Mouse (Mus musculus) adipose tissue, adult 10 weeks (tissue): Measurements from ENCODE around the gene S1pr2. TPM values are rescaled to one million over a fixed set of nuclear protein-coding genes. Genes with fewer than 3 reads are reported as not detected.

ENCODE experiments used
- polyA plus RNA-seq: library from polyadenylated mRNA; stranded (reverse); fragments of 350-450 nt; fragmentation: Illumina TruSeq; extraction: RNeasy Lipid Tissue Mini Kit (QIAGEN cat#74804); gene quantifications from one replicate; pipeline ENCODE4 v1.2.3, GENCODE M21; 2014; ENCODE audit warnings: low read depth, low replicate concordance

S1pr2 gene
- polyA plus RNA-seq = 2.8 TPM

DNA sequence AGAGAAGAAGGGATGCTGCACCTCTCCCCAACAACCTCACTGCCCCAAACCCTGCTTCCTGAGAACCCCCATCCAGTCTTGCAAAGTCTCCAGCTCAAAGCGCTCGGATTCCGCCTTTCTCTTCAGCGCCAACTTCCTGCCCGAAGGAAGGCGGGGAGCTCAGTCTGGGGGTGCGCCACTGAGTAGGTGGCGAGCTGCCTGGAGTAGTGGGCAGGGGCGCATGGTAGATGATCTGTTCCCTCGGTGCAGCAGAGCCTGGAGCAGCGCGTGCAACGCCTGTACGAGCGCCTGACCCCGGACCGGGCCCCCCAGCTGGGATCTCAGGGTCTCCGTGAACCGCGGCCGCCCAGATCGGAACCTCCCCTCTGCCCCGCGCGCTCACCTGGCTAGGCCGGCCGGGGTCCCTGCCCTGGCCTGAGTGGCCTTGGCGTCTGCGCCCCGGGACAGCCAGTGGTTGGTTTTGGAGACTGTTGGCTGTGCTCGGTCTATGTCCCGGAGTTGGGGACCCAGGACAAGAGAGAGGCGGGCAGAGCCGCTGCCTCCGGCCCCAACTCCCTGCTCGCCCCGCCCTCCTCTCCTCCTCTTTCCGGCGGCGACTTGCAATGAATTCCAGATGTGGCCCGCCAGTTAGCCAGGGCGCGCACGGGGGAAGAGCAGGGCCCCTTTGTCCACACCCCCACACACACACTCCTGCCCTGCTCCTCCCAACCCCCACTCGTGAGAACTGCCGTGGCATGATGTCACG is at the start of gene S1pr2:
Gene S1pr2, minus strand, starts transcription at position 566 of the 745 bp plus-strand sequence.

GRCm38 (mm10) chr9:21015571-21016130 is 39.1 kb upstream of the S1pr2 start, which contains the start of gene Icam1:
Icam1 (plus strand) TSS chr9:21015985.

DNA sequence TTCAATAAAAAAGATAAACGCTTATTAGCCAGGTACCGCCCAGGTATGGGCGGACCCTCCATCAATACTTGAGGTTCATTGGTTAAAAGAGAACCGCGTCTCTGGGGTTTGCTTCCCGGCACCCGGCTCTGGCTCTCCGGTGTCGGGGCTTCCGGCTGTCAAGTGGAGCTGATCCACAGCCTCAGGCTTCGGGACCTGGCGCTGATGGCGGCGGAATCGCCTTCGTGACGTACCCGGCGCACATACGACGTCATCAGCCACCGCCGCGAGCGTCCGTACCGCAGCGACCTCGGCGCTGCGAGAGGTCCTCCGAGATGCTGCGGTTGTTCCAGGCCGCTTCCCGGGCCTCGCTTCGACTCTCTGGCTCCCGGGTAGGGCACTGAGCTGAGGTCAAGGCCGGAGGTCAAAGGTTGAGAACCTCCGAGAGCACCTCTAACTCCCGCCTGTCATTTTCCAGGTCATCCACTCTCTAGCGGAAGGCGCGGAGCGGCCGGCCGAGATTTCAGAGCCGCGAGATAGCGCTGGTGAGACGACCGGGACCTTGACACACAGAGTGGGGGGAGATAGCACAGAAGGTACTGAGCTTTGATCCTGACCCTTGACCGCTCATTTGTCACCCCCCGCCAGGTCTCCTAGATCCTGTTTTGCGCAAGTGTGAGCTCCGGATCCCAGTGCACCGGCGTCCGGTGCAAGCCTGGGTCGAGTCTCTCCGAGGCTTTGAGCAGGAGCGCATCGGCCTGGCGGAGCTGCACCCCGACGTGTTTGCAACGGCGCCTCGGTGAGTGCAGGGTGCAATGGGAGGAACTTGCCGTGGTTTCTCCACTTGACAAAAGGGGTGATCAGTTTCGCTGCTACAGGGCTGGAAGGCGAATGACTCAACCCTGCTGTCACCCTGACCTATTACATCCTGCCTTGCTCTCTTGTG is 26.3 kb upstream of the S1pr2 start, which contains the start of gene Mrpl4:
Gene Mrpl4, plus strand, starts transcription at position 112 of the 925 bp plus-strand sequence.

DNA sequence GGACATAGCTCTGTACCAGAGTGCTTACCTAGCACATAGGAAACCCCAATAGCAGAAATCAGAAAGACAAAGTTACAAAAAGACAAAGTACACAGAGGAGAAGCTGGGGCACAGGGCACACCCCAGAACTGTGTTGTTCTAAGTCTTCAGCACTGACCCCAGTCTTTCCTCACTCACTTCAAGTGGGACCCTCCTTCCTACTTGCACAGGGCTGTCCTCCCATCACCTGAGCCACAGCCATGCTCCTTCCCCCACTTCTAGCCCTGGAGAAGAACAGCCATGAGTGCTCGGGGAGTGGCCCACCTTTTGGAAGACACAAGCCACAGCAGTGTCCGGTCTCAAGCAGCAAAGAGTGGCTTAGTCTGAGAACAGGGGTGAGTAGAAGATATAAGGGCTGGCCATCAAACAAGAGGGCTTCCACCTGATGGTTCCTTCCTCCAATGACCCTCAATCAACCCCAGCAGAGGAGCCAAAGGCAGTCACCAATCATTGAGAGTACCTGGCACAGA is 17.1 kb downstream of the S1pr2 start, which contains the start of gene Dnmt1:
Gene Dnmt1, minus strand, starts transcription at position 459 of the 509 bp plus-strand sequence.

Other genes with a start within 250 kb of the S1pr2 start
- gene Olfm2, start 230.4 kb downstream of the S1pr2 start, polyA plus RNA-seq = 2.6 TPM
- 72.1 TPM for gene Col5a3, start 161.7 kb downstream of the S1pr2 start, polyA plus RNA-seq
- not detected for gene Rdh8, start 158.3 kb downstream of the S1pr2 start, polyA plus RNA-seq
- gene A230050P20Rik, start 108.1 kb downstream of the S1pr2 start, polyA plus RNA-seq = 49.7 TPM
- gene Angptl6, start 97.1 kb downstream of the S1pr2 start, polyA plus RNA-seq = 2.5 TPM
- gene Ppan, start 88.6 kb downstream of the S1pr2 start, polyA plus RNA-seq = 19.4 TPM
- 137 TPM for gene Eif3g, start 78.2 kb downstream of the S1pr2 start, polyA plus RNA-seq
- gene Dnmt1, start 16.9 kb downstream of the S1pr2 start, polyA plus RNA-seq = 16.9 TPM
- gene Mrpl4, start 26.0 kb upstream of the S1pr2 start, polyA plus RNA-seq = 49.4 TPM
- gene Icam1, start 39.2 kb upstream of the S1pr2 start, polyA plus RNA-seq = 14.0 TPM
- gene Icam4, start 52.6 kb upstream of the S1pr2 start, polyA plus RNA-seq = 0.32 TPM
- not detected for gene Icam5, start 55.3 kb upstream of the S1pr2 start, polyA plus RNA-seq
- gene Zglp1, start 90.3 kb upstream of the S1pr2 start, polyA plus RNA-seq = not detected
- gene Gm49373, start 96.3 kb upstream of the S1pr2 start, polyA plus RNA-seq = not detected
- gene Fdx1l, start 96.8 kb upstream of the S1pr2 start, polyA plus RNA-seq = 38.2 TPM
- 1.4 TPM for gene Gm38431, start 115.2 kb upstream of the S1pr2 start, polyA plus RNA-seq
- 32.1 TPM for gene Raver1, start 115.2 kb upstream of the S1pr2 start, polyA plus RNA-seq
- 17.2 TPM for gene Tyk2, start 154.5 kb upstream of the S1pr2 start, polyA plus RNA-seq
- gene Cdc37, start 173.2 kb upstream of the S1pr2 start, polyA plus RNA-seq = 120 TPM
- gene Pde4a, start 188.9 kb upstream of the S1pr2 start, polyA plus RNA-seq = 16.0 TPM